Mouse (Mus musculus) spleen, postnatal 10 days (tissue): ENCODE measurements at regions not wholly inside any gene's neighbourhood (a gene's known extent, or its start where the extent isn't known, plus 50 kb on each side); places are given as distances from the start of the nearest gene placed in this dataset.

Source experiments
- DNase-seq, 2 experiments: peaks; one replicate each; pipeline ENCODE4 v3.0.0; 2021 to 2022; ENCODE audit warnings: low spot score in 2 of 2

DNA sequence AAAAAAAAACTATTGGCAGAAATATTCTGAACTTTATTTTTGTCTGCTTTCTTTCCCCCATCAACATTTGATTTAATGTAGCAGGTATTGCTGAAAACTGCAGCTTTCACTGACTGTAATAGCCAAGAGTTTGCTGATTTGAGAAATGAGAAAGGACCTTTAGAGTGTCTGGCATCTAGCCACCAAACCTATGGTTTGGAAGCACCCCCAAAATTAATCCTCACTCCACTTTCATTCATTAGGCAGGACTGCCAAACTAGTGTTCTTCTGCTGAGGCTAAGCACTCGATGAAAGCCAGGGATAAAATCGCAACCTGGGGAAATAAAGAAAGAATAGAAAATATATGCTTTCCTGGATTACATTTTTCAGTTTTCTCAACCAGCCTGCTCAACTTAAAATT is 320.4 kb downstream of the Atp6ap1l start:
- no peak for DNase-seq

GRCm38 (mm10) chr13:90575371-90575770 is 329.8 kb downstream of the Atp6ap1l start:
- no peak for DNase-seq

DNA sequence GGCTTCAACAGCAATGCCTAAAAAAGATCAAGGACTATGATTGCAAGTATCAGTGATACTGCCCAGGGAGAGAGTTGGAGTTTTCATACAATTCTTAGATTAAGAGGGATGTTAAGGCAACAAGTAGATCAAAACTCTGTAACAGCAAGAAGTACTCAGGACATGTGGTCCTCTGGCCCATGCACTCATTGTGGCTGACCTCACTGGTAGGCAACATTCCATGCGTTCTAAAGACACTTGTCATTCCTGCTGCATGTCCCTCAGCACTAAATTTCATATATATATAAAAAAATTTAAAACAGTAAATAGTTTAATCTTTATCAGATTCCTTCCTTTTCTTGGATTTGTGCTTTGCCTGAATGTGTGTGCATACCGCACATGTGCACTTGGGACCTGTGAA is 332.6 kb downstream of the Atp6ap1l start:
- no peak for DNase-seq

- DNase-seq, result no peak
Observed at GRCm38 (mm10) chr13:90563183-90563840, 341.8 kb downstream of the Atp6ap1l start.

DNA sequence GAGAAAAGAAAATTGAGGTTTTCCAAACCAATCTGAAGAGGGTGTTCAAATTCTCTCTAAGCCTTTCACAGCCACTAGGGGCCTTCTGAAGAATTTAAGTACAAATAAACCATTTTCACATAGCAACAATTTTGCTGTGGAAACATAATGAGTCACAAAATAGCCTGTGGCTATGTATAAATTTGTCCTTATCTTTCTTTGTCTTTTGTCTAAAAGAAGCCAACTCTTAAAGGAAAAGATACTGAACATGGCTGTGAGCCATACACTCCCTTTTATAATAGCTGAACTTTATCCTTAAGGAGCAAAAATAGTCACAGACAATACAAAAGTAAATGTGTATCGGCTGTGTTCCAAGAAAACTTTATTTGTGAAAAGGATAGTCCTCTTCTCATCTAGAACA is 345.1 kb downstream of the Atp6ap1l start:
- DNase-seq, result no peak

DNA sequence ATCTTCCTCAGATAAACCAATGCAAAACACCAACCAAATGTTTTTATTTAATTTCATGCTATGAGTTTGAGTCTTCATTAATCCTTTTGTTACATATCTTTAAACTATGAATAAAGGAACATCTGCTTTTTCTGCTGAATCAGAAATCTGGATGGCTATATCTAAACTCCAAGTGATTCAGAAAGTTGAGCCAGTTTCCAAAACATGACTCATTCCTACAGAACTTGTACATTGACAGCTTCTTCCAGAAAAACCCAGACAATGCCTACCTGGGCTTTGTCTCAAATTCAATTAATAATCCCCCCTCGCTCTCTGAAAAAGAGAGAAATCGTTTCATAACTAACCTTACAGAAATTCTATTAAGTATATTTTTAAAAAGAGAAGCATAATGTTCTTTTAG is 345.7 kb downstream of the Atp6ap1l start:
- DNase-seq, result no peak

GRCm38 (mm10) chr13:90551166-90551565 is 354.0 kb downstream of the Atp6ap1l start:
- no peak for DNase-seq

DNA sequence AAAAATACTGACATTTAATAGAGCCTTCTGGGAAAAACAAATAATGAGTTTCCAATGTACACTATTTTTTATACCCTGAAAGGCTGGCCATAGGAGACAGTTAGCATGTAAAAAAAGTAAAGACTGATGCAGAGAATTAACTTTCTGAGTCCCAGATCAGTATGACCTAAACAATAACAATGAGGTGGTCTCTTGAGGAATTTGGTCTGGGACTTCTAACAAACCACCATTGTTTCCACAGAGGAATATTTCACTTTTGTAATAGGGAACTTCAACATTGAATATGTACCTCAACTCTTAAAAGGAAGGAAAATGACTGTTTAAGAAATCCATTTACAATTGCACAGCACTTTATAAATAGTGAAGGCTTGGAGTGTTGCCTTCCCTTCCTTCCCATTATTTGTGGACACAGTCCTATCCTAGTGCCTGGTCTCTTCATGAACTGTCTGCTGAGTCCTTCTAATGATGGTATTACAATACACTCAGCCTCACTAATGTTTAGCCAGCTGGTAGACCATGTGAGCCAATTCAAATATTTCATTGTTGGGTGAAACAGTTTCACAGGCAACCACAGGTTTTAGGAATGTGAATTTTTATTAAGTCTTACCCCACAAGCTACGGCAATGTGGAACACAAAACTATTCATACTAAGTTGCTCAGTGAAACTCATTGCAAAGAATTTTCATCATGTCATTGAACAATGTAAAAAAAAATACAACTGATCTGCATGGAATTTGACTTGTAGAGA is 358.7 kb downstream of the Atp6ap1l start:
- DNase-seq, result no peak

DNA sequence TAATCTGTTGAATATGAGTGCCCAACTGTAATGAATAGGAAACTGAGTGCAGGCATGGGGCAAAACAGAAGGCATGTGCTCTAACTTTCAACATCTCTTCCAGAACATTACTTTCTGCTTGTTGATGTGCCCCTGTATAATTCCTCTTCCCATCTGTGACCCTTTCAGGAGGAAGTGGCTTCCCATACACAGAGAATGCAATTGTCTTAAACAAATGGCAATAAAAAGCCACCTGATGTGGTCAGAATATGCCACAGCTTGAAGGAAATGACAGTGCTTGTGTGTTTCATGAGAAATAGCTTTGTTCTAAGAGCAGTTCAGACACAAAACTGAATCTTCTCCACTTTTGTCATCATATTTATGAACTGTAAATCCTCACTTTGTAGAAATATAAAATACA is 359.3 kb downstream of the Atp6ap1l start:
- no peak for DNase-seq

DNA sequence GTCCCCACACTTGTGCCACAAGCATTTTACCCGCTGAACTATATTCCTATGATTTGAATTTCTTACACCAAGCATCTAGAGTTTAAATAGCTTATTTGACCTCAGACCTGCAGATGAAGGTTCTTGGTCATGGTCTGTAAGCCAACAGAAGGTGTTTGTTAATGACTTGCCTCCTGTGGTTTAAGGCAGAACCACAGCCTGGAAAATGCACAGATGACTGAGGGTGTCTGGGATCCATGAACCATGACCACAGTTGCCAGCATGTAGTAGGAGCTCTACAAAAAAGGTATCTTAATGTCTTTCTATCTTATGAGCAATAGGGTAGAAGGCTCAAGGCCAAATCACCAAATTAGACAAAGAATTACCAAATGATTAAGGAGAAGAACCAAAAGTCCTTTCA is 367.6 kb downstream of the Atp6ap1l start:
- no peak for DNase-seq

- DNase-seq, result no peak
Observed at GRCm38 (mm10) chr13:90526998-90527397, 378.2 kb downstream of the Atp6ap1l start.

- DNase-seq, result no peak
Observed at GRCm38 (mm10) chr13:90525801-90526200, 379.4 kb downstream of the Atp6ap1l start.

DNA sequence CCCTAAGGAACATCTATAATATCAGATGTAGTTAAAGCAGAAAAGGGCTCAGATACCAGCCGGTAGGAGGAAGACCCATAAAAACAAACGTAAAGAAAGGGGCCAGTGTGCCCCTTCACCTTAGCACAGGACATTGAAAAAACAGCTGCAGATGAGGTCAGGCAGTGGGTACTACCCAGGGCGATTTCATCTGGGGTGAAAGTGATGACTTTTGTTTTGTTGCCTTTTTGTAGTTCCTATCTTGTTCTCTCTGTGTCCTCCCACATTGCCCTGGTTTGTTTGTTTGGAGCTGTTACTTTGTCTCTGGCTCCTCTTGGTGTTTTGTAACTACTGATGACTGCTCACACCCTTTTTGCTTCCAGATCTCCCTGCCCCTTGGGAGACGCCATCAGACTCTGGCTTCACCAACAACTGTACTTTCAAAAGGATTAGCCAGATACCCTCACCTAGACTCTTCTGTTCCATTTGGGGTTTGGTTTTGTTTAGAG is 383.4 kb downstream of the Atp6ap1l start:
- no peak for DNase-seq

DNA sequence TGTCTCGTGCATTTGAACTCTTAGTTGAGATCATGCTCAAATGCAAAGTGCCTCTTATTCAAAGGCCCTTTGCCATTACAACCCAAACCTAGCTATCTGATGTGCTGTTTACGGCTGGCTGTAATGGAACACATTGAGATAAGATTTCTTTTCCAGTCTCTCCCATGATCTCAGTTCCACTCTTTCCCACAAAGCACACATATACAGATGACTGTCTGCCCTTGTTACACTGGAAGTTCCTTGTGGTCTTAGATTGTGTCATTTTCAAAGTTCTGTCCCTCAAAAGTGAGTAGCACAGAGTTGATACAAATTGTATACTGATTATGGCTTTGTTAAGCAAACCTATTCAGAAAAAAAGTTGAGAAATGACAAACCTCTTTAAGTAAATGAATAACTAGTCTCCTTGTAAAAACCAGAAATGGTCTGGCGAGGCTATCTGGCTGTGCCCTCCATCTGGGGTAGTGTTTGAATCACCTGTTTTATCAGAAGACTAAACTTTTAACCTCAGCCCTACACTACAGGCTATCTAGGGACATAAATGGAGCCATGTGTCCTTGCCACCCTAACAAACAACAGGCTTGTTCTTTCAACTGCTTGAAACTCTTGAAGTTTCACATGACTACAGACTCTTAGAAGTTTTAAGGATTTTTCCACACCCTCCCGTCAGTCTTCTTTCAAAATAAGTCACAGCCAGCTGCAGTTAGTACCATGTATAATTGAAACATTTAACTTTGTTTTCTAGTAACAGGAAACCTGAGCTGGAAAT is 384.0 kb downstream of the Atp6ap1l start:
- DNase-seq, result no peak

- DNase-seq, result peak in 1 of 2 experiments; percentile 46
Observed at GRCm38 (mm10) chr13:90515773-90516503, 389.2 kb downstream of the Atp6ap1l start.

GRCm38 (mm10) chr13:90513867-90514266 is 391.3 kb downstream of the Atp6ap1l start:
- DNase-seq, result no peak

GRCm38 (mm10) chr13:90512786-90513401 is 392.3 kb downstream of the Atp6ap1l start:
- DNase-seq, result no peak

DNA sequence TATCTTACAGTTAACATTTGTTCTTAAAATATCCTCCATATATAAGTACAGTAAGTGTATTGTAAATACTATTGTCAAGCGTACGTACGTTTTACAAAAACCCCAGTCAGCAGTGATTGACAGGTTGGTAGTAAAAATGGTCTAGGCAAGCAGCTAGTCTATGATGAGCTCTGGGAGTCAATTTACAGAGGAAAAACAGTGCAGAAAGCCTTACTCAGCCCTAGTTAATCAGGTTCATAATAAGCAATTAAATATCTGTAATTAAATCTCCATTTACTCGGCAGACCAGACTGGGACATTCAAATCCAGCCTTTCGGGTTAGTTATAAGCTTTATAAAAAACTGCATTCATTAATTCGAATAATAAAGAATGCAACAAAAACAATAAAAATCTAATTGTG is 394.7 kb downstream of the Atp6ap1l start:
- DNase-seq, result no peak

- no peak for DNase-seq
Observed at GRCm38 (mm10) chr13:90503188-90503587, 402.0 kb downstream of the Atp6ap1l start.

DNA sequence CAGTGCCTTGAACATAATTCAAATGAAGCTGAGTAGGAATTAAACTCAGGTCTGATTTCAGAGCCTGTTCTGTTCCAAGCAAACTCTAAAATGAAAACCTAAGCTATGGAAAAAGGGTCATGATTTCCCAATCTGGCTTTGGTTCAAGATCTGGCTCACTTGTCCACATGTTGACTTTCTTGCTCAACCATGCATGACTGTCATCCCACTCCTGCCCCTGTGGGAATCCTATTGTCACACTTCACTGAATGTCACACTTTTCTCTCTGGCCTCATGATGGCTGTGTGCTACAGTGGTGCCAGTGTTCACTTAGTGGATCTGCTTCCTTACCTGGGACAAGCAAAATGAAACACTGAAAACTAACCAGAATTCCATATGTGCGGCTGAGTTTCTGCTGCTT is 403.0 kb downstream of the Atp6ap1l start:
- DNase-seq, result no peak

- no peak for DNase-seq
Observed at GRCm38 (mm10) chr13:90498978-90499377, 406.2 kb downstream of the Atp6ap1l start.
